Mouse (Mus musculus) kidney, embryonic 15.5 days (tissue): ENCODE results near the gene Tatdn3. TPM values are rescaled to one million over a fixed set of nuclear protein-coding genes. Genes with fewer than 3 reads are reported as not detected.
A peak's percentile ranks its signal among the peaks of the same experiment; 100 is the strongest.
"Not testable (repeated sequence)": the region's sequence is repeated elsewhere in the genome, so short reads cannot be mapped to it uniquely, and the experiment has no call there.

Source experiments
- ATAC-seq: fragments of 200-750 bp; cut with Nextera tagmentation; replicated peaks from 2 replicates; pipeline ENCODE4 v1.8.0; 2017; ENCODE audit warnings: moderate TSS enrichment; ENCODE audit not compliant: low FRiP score
- H3K27ac ChIP-seq: fragments of 300-500 bp; sonication (generic); 2 replicates; pipeline ENCODE4 v1.5.1; 2015; ENCODE audit warnings: mild to moderate bottlenecking, inconsistent platforms
- H3K27me3 ChIP-seq: fragments of 300-500 bp; sonication (generic); 2 replicates; pipeline ENCODE4 v1.6.1; 2015; ENCODE audit warnings: inconsistent platforms
- H3K36me3 ChIP-seq: fragments of 300-500 bp; sonication (generic); 2 replicates; pipeline ENCODE4 v1.6.1; 2015; ENCODE audit warnings: inconsistent platforms
- H3K4me1 ChIP-seq: fragments of 300-500 bp; sonication (generic); 2 replicates; pipeline ENCODE4 v1.6.1; 2015; ENCODE audit warnings: inconsistent platforms
- H3K4me2 ChIP-seq: fragments of 300-500 bp; sonication (generic); 2 replicates; pipeline ENCODE4 v1.6.1; 2015; ENCODE audit warnings: moderate library complexity, mild to moderate bottlenecking, inconsistent platforms
- H3K4me3 ChIP-seq: fragments of 300-500 bp; sonication (generic); replicated peaks from 2 replicates; pipeline ENCODE4 v1.5.1; 2015; ENCODE audit warnings: mild to moderate bottlenecking, inconsistent platforms
- H3K9ac ChIP-seq: fragments of 300-500 bp; sonication (generic); 2 replicates; pipeline ENCODE4 v1.6.1; 2015; ENCODE audit warnings: mild to moderate bottlenecking, inconsistent platforms
- H3K9me3 ChIP-seq: fragments of 300-500 bp; sonication (generic); replicated peaks from 2 replicates; pipeline ENCODE4 v1.6.1; 2016; ENCODE audit warnings: inconsistent platforms
- WGBS: fragments of 180-500 bp; shearing (Covaris S2); methylation state at CpG from one replicate; pipeline ENCODE4 v1.1.7; 2015; ENCODE audit warnings: mixed read lengths; 5-methylcytosine and 5-hydroxymethylcytosine counted together
- polyA plus RNA-seq: library from polyadenylated mRNA; unstranded; fragments of >200 nt; fragmentation: Nextera tagmentation; extraction: Ambion mirVana; gene quantifications from 2 replicates; pipeline ENCODE4 v1.2.1, GENCODE M21; 2015

Tatdn3 gene
- polyA plus RNA-seq, 1 experiment from 2014 or later, result 12.8 TPM

- Histone ChIP-seq H3K4me3 (no peak overlapping the region), H3K9ac (no peak overlapping the region), H3K4me1 (no peaks in the 10 kb centered on the region), H3K27me3 (no peaks in the 10 kb centered on the region), H3K36me3 (peaks cover 4% of the 10 kb centered on the region; the same call in 1 of the 2 replicates), H3K27ac (no peak overlapping the region), H3K4me2 (no peak overlapping the region), H3K9me3 (no peaks in the 10 kb centered on the region)
- WGBS, result 62% methylated on average over 3 of the region's 3 CpGs
- ATAC-seq, result 0 out of 2 replicates have a peak, but pooled peaks have one; percentile 36
These were observed 9.2 kb downstream of the Tatdn3 start for GRCm38 (mm10) chr1:191053555-191053954.

DNA sequence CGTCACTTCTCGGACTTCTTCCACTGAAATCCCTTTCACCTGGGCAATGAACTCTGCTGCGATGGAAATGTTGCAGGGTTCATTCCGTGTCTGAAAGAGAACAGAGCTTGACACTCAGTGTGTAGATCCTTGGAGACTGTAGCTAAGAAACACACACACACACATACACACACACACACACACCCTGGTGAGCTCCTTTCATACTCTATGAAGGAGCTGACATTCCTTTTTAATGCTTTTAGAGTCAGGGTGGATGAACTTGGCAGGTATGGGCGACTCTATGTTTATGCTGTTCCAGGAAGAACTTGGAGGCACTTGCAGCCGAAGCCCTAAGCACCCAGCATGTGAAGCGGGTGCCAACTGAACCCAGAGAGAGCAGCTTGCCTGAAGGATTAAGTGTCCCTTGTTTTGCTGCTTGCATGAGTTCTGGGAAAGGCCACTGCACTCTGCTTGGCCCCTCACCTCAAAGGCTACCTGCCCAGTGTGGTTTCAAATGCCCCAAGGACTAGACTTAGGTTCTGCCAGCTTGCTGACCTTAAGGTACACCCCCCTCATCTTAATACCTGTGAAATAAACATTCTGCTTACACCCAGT lies 16.4 kb downstream of the Tatdn3 start:
- H3K4me1 ChIP-seq, result 0 out of 2 replicates have a peak, but pooled peaks cover 3% of the 10 kb centered on the region
- H3K4me3 ChIP-seq, result no peak overlapping the region
- H3K36me3 ChIP-seq, result no peaks in the 10 kb centered on the region
- no peak for ATAC-seq
- H3K9me3 ChIP-seq, result no peaks in the 10 kb centered on the region
- WGBS, result 79% methylated on average over 7 of the region's 7 CpGs
- no peak overlapping the region for H3K9ac ChIP-seq
- no peak overlapping the region for H3K4me2 ChIP-seq
- H3K27me3 ChIP-seq, result no peaks in the 10 kb centered on the region
- H3K27ac ChIP-seq, result no peak overlapping the region

DNA sequence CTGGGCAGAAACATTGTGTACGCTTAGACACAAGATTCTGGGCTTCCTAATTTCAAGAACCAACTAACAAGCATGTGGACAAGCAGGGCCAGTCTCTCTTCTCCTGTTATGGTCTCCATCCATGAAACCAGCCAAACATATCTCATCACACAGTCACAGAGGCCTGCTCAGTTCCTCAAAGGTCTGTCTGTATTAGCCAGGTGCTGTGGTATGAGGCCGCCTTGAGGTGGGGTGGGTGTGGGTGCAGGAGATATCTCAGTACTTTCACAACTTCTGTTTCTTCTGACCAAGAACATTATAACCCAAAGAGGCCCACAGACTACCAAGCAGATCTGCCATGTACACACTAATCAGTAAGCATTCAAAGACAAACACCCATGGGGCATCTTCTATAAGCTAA lies 17.5 kb downstream of the Tatdn3 start:
- no peak for ATAC-seq
- 0 out of 2 replicates have a peak, but pooled peaks cover 3% of the 10 kb centered on the region for H3K4me1 ChIP-seq
- H3K27ac ChIP-seq, result no peak overlapping the region
- H3K9ac ChIP-seq, result no peak overlapping the region
- no peaks in the 10 kb centered on the region for H3K27me3 ChIP-seq
- H3K4me3 ChIP-seq, result no peak overlapping the region
- no peaks in the 10 kb centered on the region for H3K36me3 ChIP-seq
- no peaks in the 10 kb centered on the region for H3K9me3 ChIP-seq
- WGBS, result 96% methylated on average over 2 of the region's 2 CpGs
- no peak overlapping the region for H3K4me2 ChIP-seq

- Histone ChIP-seq H3K4me3 (no peak overlapping the region), H3K36me3 (no peaks in the 10 kb centered on the region), H3K4me1 (0 out of 2 replicates have a peak, but pooled peaks cover 3% of the 10 kb centered on the region), H3K27ac (no peak overlapping the region), H3K27me3 (no peaks in the 10 kb centered on the region), H3K4me2 (no peak overlapping the region), H3K9me3 (no peaks in the 10 kb centered on the region), H3K9ac (no peak overlapping the region)
- WGBS, result 46% methylated on average over 3 of the region's 3 CpGs
- 0 out of 2 replicates have a peak, but pooled peaks have one; percentile 40 for ATAC-seq
These were observed 20.0 kb downstream of the Tatdn3 start for GRCm38 (mm10) chr1:191042688-191043087.

DNA sequence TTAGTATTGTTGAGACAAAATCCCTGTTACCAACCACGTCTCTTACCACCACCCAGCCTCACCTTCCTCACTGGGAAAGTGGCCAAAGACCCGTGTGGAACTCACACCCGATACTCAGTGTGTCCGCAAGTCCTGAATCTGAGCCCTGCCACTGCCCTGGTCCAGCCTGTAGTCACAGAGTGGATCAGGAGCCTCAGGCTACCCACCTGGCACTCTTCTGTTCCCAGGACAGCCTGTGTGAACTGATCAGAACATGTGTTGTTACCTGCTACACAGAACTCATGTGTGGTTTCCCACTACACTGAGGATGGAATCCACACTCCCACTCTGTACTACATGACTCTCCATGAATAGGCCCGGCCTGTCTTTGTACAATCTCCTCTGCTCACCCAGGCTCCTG lies 20.6 kb downstream of the Tatdn3 start:
- Histone ChIP-seq H3K4me1 (0 out of 2 replicates have a peak, but pooled peaks cover 3% of the 10 kb centered on the region), H3K27ac (no peak overlapping the region), H3K27me3 (no peaks in the 10 kb centered on the region), H3K9ac (no peak overlapping the region), H3K4me3 (no peak overlapping the region), H3K9me3 (no peaks in the 10 kb centered on the region), H3K36me3 (no peaks in the 10 kb centered on the region), H3K4me2 (no peak overlapping the region)
- 80% methylated on average over 5 of the region's 5 CpGs for WGBS
- ATAC-seq, result no peak

GRCm38 (mm10) chr1:191041352-191041751 lies 21.4 kb downstream of the Tatdn3 start:
- H3K36me3 ChIP-seq, result no peaks in the 10 kb centered on the region
- H3K9me3 ChIP-seq, result no peaks in the 10 kb centered on the region
- no peak overlapping the region for H3K9ac ChIP-seq
- H3K27me3 ChIP-seq, result no peaks in the 10 kb centered on the region
- 0 out of 2 replicates have a peak, but pooled peaks cover 3% of the 10 kb centered on the region for H3K4me1 ChIP-seq
- H3K4me2 ChIP-seq, result no peak overlapping the region
- H3K27ac ChIP-seq, result no peak overlapping the region
- no peak overlapping the region for H3K4me3 ChIP-seq
- no peak for ATAC-seq

DNA sequence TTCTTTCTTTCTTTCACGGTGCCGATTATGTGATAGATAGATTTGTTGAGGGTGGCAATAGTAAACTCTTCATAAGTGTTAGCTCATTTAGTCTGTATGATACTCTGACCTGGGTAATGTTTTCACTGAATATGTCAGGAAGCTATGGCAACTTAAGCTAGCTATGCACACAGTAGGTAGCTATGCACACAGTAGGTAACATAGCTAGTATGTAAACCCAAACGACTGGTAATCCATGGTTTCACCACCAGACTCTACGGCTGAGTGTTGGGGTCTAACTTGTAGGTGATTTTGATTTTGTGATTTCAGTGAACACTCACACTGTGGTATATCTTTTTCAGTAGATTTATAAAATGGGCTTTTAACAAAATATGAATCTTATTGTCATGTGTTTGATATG lies 24.7 kb downstream of the Tatdn3 start:
- H3K27me3 ChIP-seq, result no peaks in the 10 kb centered on the region
- H3K36me3 ChIP-seq, result no peaks in the 10 kb centered on the region
- WGBS, result 93% methylated on average over 4 of the region's 4 CpGs
- ATAC-seq, result no peak
- no peak overlapping the region for H3K27ac ChIP-seq
- no peaks in the 10 kb centered on the region for H3K9me3 ChIP-seq
- H3K4me3 ChIP-seq, result no peak overlapping the region
- no peak overlapping the region for H3K9ac ChIP-seq
- 0 out of 2 replicates have a peak, but pooled peaks cover 3% of the 10 kb centered on the region for H3K4me1 ChIP-seq
- H3K4me2 ChIP-seq, result no peak overlapping the region

DNA sequence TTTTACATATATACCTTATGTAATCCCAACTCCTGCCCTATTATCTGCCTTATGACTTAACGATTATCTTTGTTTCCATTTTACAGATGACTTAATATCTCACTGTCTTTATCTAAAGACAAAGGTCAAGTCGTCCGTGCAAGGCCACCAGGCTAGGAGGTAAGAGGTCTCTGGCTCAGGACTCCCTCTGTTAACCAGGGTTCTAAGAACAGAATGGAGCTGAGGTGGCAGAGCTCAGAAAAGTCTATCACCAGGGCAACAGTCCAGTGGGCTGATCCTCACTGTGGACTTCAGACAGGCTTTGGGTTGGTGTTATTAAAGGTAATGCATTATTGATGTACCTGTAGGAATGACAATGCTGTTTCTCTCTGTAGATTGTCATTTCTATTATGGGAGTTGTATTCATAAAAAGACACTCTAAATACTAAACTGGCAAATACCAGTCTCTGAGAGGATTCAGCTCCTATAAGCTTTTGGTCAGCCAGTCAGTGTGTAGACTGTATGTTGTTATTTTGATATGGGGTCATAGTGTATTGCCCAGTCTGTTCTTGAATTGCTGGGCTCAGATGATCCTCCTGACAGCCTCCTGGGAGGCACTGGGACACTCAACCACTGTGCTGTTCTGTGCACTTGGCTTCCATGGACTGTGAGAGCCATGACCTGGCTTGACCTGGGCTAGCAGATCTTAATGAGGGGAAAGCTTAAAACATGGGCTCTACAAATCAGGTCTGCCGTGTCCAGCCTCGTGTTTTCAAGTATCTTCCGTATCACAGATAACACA lies 26.0 kb downstream of the Tatdn3 start, which contains the start of gene Spata45:
Gene Spata45, plus strand, starts transcription at position 86 of the 781 bp plus-strand sequence.
- Histone ChIP-seq H3K4me3 (no peak within 1 kb of the TSS), H3K27me3 (no peaks in the 10 kb centered on the region), H3K4me2 (no peak within 1 kb of the TSS), H3K36me3 (no peaks in the 10 kb centered on the region), H3K9me3 (no peaks in the 10 kb centered on the region), H3K4me1 (no peaks in the 10 kb centered on the region), H3K9ac (no peak within 1 kb of the TSS), H3K27ac (no peak within 1 kb of the TSS)
- no peak for ATAC-seq
- 77% methylated on average over 6 of the region's 6 CpGs for WGBS

DNA sequence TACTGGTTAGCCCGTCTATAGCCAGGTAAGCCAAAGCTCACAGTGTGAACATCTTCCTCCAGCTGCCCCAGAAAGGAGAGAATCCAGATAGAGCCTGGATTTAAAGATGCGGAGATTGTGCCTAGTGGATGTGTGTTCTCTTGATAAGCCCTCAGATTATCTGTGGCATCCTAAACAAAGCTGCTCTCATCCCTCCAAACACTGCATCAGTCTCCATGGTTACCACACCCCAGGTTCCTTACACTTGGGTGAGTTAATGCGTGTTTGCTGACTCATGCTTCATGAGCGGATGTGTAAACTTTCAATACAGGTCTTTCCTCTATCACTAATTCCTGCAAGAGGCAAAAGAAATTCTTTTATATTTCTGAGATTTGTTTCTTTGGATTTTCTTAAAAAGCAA lies 27.1 kb downstream of the Tatdn3 start:
- H3K4me1 ChIP-seq, result no peaks in the 10 kb centered on the region
- no peaks in the 10 kb centered on the region for H3K27me3 ChIP-seq
- no peak overlapping the region for H3K27ac ChIP-seq
- WGBS, result 56% methylated on average over 4 of the region's 4 CpGs
- no peak overlapping the region for H3K4me3 ChIP-seq
- no peak for ATAC-seq
- no peaks in the 10 kb centered on the region for H3K36me3 ChIP-seq
- no peaks in the 10 kb centered on the region for H3K9me3 ChIP-seq
- no peak overlapping the region for H3K4me2 ChIP-seq
- no peak overlapping the region for H3K9ac ChIP-seq

- not testable (repeated sequence) for H3K27me3 ChIP-seq, H3K4me2 ChIP-seq, H3K4me1 ChIP-seq, H3K9me3 ChIP-seq, ATAC-seq, H3K27ac ChIP-seq, H3K36me3 ChIP-seq, H3K4me3 ChIP-seq, H3K9ac ChIP-seq
- 77% methylated on average over 6 of the region's 6 CpGs for WGBS
These were observed 31.8 kb downstream of the Tatdn3 start for GRCm38 (mm10) chr1:191030922-191031425.

- no peak for ATAC-seq
- WGBS, result 60% methylated on average over 10 of the region's 10 CpGs
- Histone ChIP-seq H3K4me3 (no peak overlapping the region), H3K9ac (no peak overlapping the region), H3K27ac (0 out of 2 replicates have a peak overlapping the region, but pooled peaks have one; percentile 54), H3K27me3 (no peaks in the 10 kb centered on the region), H3K4me2 (0 out of 2 replicates have a peak overlapping the region, but pooled peaks have one; percentile 3), H3K9me3 (no peaks in the 10 kb centered on the region), H3K4me1 (peaks cover 11% of the 10 kb centered on the region), H3K36me3 (no peaks in the 10 kb centered on the region)
These were observed 32.5 kb downstream of the Tatdn3 start for GRCm38 (mm10) chr1:191030182-191030581.

GRCm38 (mm10) chr1:191026021-191026713 lies 36.6 kb downstream of the Tatdn3 start, which contains the start of gene Flvcr1:
Flvcr1 (minus strand) TSS chr1:191026158.
- Histone ChIP-seq H3K9ac (peak within 1 kb of the TSS; percentile 85), H3K27ac (peak within 1 kb of the TSS; percentile 92), H3K4me2 (peak within 1 kb of the TSS; percentile 93), H3K9me3 (no peaks in the 10 kb centered on the region), H3K36me3 (0 out of 2 replicates have a peak, but pooled peaks cover 7% of the 10 kb centered on the region), H3K27me3 (no peaks in the 10 kb centered on the region), H3K4me3 (peak within 1 kb of the TSS; percentile 85), H3K4me1 (peaks cover 17% of the 10 kb centered on the region)
- peak; percentile 100 for ATAC-seq
- under 1% methylated on average over 50 of the region's 50 CpGs for WGBS
